Mouse (Mus musculus): ENCODE measurements at regions not wholly inside any gene's neighbourhood (a gene's known extent, or its start where the extent isn't known, plus 50 kb on each side); places are given as distances from the start of the nearest gene placed in this dataset.

DNA sequence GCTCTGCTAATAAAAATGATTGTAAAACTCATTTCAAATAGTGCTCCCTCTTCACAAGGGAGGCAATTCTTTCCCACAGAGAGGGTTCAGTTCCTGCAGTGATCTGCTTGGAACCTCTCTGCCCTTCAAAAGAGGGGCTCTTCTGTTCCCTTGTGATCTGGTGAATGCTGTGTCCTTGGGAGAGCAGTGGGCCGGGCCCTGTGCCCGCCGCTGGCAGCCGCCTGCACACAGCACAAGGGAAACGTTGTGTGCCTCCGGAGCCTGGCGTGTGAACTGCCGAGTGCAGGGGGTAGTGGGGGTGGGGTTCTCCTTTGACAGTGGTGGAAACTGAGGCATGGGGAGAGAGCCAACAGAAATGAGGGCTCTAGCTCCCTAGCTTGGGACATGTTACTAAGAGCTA is 54.4 kb upstream of the Csrp1 start:
- no peak for DNase-seq (ENCODE audit: extremely low read depth, low read depth, low spot score)
- TF ChIP-seq POLR2A (IDR thresholded peaks at IDR 0.05; ENCODE audit: extremely low read depth, insufficient read depth, low read length): no peak
- TF ChIP-seq CTCF (IDR thresholded peaks at IDR 0.05; ENCODE audit: low read depth, low read length): no peak

DNA sequence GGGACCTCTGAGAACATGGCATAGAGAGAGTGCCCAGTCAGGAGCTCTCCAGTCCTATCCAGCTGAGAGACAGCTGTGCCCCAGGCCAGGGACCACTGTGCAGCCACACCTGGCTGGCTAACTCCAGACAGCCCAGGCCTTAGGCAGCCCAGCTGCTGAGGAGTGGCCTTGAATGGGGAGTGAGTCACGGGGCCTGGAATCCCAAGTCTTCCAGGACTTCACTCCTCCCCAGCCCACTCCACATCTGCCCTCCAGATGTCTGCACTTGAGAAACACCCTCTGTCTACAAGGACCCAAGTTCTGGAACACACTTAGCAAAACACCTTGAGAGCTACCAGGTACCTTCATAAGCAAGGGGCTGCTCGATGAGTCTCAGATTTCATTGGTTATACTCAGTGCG is 51.5 kb upstream of the Csrp1 start:
- Histone ChIP-seq H3K36me3 (ENCODE audit: control insufficient read depth, insufficient read depth, low read length) (no peaks in the 10 kb centered on the region), H3K4me1 (ENCODE audit: control insufficient read depth, insufficient read depth, low read length) (no peaks in the 10 kb centered on the region), H3K27me3 (ENCODE audit: control insufficient read depth, insufficient read depth, low read length) (no peaks in the 10 kb centered on the region), H3K9ac (ENCODE audit: low read depth, low read length) (no peak overlapping the region), H3K4me3 (ENCODE audit: insufficient read depth, low read depth, low read length) (no peak overlapping the region), H3K79me2 (ENCODE audit: control insufficient read depth, insufficient read depth, low read length) (no peaks in the 10 kb centered on the region; the same call in 1 of the 2 replicates), H3K27ac (replicated peaks; ENCODE audit: insufficient read depth, low read depth, low read length) (no peak overlapping the region)
- DNase-seq (ENCODE audit: extremely low read depth, low read depth, low spot score): no peak
- WGBS: 79% methylated on average over 3 of the region's 3 CpGs
- TF ChIP-seq CTCF (IDR thresholded peaks at IDR 0.05; ENCODE audit: low read depth, low read length): no peak
- no peak for TF ChIP-seq POLR2A (IDR thresholded peaks at IDR 0.05; ENCODE audit: extremely low read depth, insufficient read depth, low read length)

More for the DNA sequence above, 54.4 kb upstream of the Csrp1 start:
- no peak overlapping the region for H3K27ac ChIP-seq (replicated peaks; ENCODE audit: insufficient read depth, low read depth, low read length)
- no peaks in the 10 kb centered on the region for H3K4me1 ChIP-seq (ENCODE audit: control insufficient read depth, insufficient read depth, low read length)
- no peak overlapping the region for H3K4me3 ChIP-seq (ENCODE audit: insufficient read depth, low read depth, low read length)
- H3K79me2 ChIP-seq (ENCODE audit: control insufficient read depth, insufficient read depth, low read length): no peaks in the 10 kb centered on the region; the same call in 1 of the 2 replicates
- 75% methylated on average over 8 of the region's 8 CpGs for WGBS
- no peaks in the 10 kb centered on the region for H3K36me3 ChIP-seq (ENCODE audit: control insufficient read depth, insufficient read depth, low read length)
- H3K27me3 ChIP-seq (ENCODE audit: control insufficient read depth, insufficient read depth, low read length): no peaks in the 10 kb centered on the region
- H3K9ac ChIP-seq (ENCODE audit: low read depth, low read length): no peak overlapping the region

DNA sequence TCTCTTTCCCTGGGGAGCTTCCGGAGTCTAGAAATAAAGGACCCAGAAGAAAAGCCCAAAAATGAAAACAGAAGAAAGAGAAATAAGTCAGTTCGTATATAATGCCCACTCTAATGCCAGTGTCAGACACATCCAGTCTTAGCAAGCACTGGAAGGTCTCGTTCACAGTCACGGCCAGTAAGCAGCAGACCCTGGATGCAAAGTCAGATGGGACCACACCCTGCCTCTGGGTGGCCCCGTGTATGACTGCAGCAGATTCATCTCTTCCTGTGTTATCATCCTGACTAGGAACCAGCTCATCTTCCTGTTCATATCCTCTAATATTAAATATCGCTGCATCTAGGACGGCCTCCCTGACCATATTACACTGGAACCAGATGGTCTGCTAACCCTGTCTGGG is 50.9 kb upstream of the Csrp1 start:
- H3K9ac ChIP-seq (ENCODE audit: low read depth, low read length): no peak overlapping the region
- 76% methylated on average over 7 of the region's 7 CpGs for WGBS
- H3K4me1 ChIP-seq (ENCODE audit: control insufficient read depth, insufficient read depth, low read length): no peaks in the 10 kb centered on the region
- no peak overlapping the region for H3K27ac ChIP-seq (replicated peaks; ENCODE audit: insufficient read depth, low read depth, low read length)
- no peak for TF ChIP-seq POLR2A (IDR thresholded peaks at IDR 0.05; ENCODE audit: extremely low read depth, insufficient read depth, low read length)
- H3K27me3 ChIP-seq (ENCODE audit: control insufficient read depth, insufficient read depth, low read length): no peaks in the 10 kb centered on the region
- H3K36me3 ChIP-seq (ENCODE audit: control insufficient read depth, insufficient read depth, low read length): no peaks in the 10 kb centered on the region
- no peaks in the 10 kb centered on the region; the same call in 1 of the 2 replicates for H3K79me2 ChIP-seq (ENCODE audit: control insufficient read depth, insufficient read depth, low read length)
- DNase-seq (ENCODE audit: extremely low read depth, low read depth, low spot score): no peak
- H3K4me3 ChIP-seq (ENCODE audit: insufficient read depth, low read depth, low read length): no peak overlapping the region

DNA sequence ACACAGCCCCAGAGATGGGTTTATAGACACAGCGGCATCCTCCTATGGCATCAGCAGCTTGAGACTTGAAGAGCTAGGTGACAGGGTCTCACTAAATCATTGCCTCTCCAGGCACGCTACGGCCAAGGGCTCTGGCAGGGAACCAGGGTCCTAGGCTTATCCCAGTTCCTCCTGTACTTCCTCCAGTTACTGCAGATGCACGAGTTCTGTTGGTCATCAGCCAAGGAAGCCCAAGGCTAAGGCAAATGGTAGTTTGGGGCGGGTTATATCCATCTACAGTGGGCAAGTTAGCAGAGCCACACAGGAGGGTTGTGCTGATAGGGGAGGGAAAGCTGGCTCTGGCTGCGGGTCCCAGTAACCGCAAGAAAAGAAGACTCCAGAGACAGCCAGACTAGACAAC is 50.1 kb upstream of the Csrp1 start:
- Histone ChIP-seq H3K4me1 (ENCODE audit: control insufficient read depth, insufficient read depth, low read length) (no peaks in the 10 kb centered on the region), H3K79me2 (ENCODE audit: control insufficient read depth, insufficient read depth, low read length) (no peaks in the 10 kb centered on the region; the same call in 1 of the 2 replicates), H3K4me3 (ENCODE audit: insufficient read depth, low read depth, low read length) (no peak overlapping the region), H3K27ac (replicated peaks; ENCODE audit: insufficient read depth, low read depth, low read length) (peak overlapping the region; percentile 11; the same call in 1 of the 2 replicates), H3K36me3 (ENCODE audit: control insufficient read depth, insufficient read depth, low read length) (no peaks in the 10 kb centered on the region), H3K27me3 (ENCODE audit: control insufficient read depth, insufficient read depth, low read length) (no peaks in the 10 kb centered on the region), H3K9ac (ENCODE audit: low read depth, low read length) (no peak overlapping the region)
- WGBS: 61% methylated on average over 7 of the region's 7 CpGs
- DNase-seq (ENCODE audit: extremely low read depth, low read depth, low spot score): peak; percentile 28
- TF ChIP-seq POLR2A (IDR thresholded peaks at IDR 0.05; ENCODE audit: extremely low read depth, insufficient read depth, low read length): no peak
- no peak for TF ChIP-seq CTCF (IDR thresholded peaks at IDR 0.05; ENCODE audit: low read depth, low read length)

Data from liver, adult 2 months (tissue).